Mouse (Mus musculus): ENCODE data around the gene Zfp709.
"Not testable (repeated sequence)": the region's sequence is repeated elsewhere in the genome, so short reads cannot be mapped to it uniquely, and the experiment has no call there.

Zfp709 gene

DNA sequence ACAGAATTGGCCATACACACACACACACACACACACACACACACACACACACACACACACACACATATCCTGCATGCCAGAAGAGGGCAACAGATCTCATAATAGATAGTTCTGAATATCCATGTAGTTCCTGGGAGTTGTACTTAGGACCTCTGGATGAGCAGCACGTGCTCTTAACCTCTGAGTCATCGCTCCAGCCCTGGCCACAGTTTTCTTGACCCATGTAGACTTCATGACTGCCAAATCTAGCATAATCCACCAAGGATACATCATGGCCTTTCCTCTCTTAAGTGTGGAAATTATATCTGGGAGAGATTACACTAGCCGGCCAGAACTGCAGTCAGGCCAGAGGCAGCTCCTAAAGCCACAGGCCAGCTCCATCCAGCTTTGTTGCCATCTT is 44.7 kb downstream of the Zfp709 start:
- DNase-seq (ENCODE audit: low spot score), result no peak

DNA sequence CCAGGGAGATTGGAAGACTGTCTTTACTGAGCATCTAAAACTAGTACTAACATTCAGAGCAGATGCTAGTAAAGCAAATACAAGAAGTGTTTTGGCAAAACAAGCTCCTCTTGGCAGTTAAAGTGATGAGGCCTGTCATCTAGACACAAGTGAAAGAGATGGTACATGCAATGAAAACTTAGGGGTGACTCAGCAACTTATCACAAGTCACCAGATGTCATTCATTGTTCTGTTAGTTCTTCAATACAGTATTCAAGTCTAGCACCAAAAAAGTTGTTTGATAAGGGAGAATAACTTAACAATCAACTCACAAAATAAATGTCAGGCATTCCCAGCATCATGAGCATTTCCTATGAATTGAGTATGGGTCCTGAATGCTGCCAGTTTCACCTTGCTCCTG is 46.0 kb downstream of the Zfp709 start:
- DNase-seq (ENCODE audit: low spot score), result no peak

DNA sequence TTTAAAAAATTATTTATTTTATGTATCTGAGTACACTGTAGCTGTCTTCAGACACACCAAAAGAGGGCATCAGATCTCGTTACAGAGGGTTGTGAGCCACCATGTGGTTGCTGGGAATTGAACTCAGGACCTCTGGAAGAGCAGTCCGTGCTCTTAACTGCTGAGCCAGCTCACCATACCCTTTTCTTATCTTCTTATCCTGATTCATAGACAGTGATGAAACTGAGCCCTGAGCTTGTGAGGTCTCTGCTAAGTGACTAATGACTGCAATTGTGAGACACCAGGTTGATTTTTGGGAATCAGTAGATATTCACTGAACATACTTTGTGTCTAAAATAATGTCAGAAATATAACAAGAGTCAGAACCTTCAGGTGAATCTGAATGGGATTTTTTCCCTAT is 56.2 kb downstream of the Zfp709 start:
- not testable (repeated sequence) for DNase-seq (ENCODE audit: low spot score)

DNA sequence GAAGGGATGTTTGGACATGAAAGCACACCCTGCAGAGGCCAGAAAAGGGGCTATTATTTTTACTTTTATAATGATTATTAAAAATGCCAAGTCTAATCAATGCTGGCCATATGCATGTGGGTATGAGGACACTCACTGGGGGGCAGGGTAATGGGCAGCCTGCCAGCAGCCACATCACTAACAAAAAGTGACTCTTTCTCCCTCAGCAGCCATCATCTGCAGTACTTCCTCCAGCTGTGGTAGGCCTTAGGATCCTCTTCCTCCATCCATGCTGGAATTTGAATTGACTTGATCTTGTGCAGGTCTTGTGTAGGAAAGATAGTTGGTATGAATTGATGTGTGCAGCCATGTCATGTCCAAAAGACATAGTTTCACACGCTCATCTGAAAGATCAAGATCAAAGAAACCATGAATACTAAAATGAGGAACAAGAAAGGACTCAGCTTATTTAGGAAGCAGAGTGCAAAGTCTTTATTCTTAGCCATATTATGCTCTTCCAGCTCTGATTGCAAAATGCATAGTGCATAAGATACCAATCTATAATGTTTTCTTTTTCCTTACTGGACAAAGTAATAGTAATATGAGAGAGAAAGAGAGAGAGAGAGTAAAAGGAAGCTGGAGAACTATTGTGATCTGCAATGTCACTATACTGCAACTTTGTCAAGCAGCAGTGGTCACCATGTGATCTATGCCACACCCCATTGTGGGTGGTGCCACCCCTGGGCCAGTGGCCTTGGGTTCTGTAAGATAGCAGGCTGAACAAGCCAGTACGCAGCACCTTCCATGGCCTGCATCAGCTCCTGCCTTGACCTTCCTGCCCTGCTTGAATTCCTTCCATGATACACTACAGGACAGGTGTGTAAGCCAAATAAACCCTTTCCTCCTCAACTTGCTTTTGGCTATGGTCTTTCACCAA is 58.7 kb downstream of the Zfp709 start:
- DNase-seq (ENCODE audit: low spot score), result no peak

DNA sequence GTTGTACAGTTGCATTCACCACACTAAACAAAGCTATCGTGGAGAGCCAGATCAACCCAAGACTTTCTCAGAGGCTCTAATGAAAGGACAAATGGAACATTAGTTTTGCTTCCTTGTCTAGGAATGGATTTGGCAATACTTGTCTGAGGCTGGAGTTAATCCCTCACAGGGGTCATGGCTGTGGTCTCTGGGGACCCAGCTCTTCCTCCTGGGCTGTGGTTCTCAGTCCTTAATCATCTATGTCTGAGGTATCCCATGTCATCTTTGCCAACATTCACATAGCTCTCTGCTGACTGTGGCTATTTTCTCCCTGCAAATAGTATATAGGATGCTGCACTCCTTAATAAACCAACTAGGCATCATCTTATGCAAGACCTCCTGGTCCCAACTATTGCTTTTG is 60.0 kb downstream of the Zfp709 start:
- DNase-seq (ENCODE audit: low spot score), result no peak

Measured in ovary, postnatal 36 days (tissue).